Mouse (Mus musculus) v-Abl transformed pro-B cells (cell line): ENCODE measurements around the gene Tagln2.

ENCODE experiments used
- in situ Hi-C, 2 experiments: fragments of 400-800 bp; cut with MboI; formaldehyde crosslinking; loops; one replicate each; pipeline ENCODE4 v1.15.1; 2025; ENCODE audit not compliant: unreplicated experiment in 2 of 2

The Tagln2 gene

DNA sequence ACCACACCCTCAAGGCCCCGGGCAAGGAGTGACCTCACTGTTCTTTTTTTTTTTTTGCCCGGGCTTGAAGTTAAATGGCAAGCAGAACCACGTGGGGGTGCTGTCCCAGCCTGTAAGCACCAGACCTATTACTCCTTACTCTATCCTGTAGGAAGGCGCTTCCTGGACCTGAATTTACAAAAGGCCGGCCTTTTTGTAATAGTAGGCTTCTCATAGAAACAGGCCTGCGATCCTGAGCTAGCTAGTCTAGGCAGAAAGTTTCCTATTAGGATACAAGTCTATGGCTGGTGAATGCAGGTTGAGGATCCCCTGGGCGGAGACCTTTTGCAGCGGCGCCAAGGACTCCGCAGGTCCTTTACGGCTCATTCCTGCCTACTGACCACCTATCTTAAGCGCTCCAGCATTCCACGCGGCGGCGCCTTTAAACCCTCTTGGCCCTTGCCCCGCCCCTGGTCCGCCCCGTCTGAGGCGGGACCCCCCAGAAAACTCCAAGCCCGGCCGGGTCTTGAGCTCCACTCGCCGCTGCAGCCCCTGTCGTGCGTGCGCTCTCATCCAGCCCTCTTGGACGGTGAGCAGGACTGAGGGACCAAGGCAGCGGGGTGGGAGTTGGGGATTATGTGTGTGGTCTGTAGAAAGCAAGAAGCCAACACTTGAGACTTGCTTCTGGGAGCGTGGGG, at the start of gene Tagln2:
Gene Tagln2, plus strand, starts transcription at position 283 of the 677 bp plus-strand sequence.
- in situ Hi-C loops, result loop anchor here (25.0 kb wide), 2 partner anchors 363 to 463 kb away; partner anchors contain the start of genes Dcaf8 (in 2 of the 2), Pex19 (in 2 of the 2) and Vangl2 (in 1 of the 2)

DNA sequence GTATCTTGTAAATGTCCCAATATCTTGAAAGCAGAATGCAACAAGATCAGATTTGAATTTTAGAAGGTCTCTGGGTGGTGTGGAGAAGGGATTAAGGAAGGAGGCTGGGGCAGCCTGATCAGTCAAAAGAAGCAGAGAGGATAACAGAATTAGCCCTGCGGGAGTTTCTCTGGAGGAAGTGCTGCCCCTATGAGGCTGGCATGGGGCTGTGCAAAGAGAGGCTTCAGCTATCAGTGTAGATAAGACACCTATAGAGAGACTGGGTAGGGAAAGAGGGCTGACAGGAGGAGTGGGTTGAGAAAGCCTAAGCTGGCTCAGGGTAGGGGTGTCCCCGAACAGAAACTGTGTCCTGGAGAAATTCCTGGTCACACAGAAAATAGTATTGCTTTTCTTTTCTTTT, 49.6 kb upstream of the Tagln2 start:
- in situ Hi-C loops, result no loop called here

DNA sequence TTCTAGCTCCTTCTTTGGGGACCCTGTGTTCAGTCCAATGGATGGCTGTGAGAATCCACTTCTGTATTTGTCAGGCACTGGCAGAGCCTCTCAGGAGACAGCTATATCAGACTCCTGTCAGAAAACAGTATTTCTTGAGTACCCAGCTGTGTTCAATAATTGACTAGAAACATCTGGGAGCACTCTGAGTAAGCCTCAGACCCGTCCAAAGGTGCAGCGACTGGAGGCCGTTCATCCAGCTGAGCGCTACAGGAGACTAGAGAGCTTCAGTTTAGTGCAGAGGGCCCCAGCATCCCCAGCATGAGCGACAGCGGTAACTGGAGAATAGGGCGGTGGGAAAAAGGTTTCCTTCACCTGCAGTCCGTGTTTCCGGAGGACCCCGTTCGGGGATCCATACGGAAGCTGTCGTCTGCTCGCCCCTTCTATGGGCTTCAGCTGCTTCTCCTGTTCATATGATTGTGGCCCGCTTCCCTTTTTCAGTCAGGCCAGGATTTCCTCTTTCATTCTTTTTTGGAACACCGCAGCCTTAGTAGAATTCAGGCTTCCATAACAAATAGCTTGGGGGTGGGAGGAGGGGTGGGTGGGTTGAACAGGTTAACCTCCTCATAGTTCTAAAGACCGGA, 48.9 kb upstream of the Tagln2 start:
- in situ Hi-C loops, result no loop called here

DNA sequence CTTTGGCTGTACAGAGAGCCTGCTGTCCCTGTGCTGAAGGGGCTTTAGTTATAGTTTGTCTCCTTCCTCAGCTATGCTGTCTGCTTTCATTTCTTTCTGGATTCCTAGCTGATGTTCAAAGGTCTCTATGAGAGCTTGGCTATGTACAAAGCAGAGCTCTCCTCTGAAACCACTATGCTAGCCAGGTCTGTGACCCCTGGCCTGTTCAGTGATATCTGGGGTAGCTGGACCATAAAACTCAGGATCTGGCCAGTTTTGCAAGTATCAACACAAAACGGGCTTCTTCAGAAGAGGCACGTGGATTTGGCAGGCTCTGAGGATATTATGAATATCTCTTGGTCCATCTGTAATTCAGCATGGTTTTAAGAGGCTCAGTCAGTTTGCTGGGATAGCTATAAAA, 46.9 kb upstream of the Tagln2 start:
- in situ Hi-C loops, result no loop called here

DNA sequence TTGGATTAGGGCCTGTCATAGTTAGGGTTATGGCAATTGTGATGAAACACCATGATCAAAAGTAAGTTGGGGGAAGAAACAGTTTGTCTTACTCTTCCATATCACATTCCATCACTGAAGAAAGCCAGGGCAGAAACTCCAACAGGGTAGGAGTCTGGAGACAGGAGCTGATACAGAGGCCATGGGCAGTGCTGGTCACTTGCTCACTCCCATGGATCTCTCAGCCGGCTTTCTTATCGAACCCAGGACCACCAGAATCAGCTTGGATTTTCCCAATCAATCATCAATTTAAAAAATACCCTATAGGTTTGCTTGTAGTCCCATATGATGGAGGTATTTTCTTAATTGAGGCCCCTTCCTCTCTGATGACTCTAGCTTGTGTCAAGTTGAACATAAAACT, 46.0 kb upstream of the Tagln2 start:
- in situ Hi-C loops, result no loop called here

DNA sequence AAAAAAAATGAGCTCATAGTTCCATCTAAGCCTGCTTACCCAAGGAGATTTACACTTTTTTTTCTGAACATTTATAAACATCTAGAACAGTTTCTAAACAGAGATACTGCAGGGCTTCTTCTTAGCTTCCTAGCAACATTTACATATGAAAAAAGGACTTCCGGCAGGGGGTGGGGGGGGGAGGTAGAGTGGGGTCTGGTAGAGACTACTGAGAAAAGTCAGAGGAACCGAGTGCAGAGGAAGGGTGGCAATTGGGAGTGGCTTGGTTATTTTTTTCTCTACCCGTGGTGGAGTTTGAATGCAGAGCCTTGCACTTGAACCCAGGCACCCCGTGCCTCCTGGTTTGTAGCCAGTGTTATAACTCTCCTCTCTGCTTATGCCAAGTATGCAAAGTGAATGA, 44.4 kb upstream of the Tagln2 start:
- in situ Hi-C loops, result no loop called here

DNA sequence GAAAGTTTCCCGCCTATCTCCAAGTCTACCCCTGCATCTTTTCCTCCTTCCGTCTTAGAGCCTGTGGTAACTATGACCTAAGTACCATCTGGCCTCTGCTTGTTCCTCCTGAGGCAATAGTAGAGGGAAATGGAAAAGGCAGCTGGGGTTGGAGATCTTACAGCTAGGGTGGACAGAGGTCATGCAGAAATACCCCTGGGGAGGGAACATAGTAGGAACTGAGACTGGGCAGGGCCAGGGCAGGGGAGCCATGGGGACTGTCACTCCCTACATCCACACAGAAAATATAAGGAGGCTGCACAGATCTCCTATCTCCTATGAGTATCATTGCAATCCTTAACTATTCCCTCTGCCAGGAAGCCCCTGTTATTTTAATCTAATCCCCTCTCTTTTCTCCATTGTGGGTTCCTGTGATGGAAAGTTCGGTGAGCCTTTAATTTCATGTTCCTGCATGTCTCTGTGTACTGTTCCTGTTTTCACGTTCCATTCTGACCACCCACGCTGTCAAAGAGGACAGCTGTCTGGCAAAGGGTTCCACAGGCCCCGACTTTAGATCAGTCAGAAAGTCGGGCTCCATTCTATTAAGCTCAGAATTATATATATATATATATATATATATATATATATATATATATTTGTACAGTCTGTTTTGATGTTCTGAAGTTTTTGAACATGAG, 43.7 kb upstream of the Tagln2 start:
- in situ Hi-C loops, result no loop called here

DNA sequence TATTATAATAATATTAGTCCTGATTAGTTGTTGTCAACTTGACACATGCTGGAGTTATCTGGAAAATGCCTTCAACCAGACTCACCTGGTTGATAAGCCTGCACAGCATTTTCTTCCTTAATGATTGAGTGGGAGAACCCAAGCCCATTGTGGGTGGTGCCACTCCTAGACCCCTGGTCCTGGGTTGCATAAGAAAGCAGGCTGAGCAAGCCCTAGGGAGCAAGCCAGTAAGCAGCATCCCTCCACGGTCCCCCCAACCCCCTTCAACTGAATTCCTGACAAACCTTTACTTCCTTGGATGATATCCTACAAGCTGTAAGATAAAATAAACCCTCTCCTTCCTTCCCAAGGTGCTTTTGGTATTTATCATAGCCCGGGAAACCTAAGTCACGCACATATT, 42.7 kb upstream of the Tagln2 start:
- in situ Hi-C loops, result no loop called here

DNA sequence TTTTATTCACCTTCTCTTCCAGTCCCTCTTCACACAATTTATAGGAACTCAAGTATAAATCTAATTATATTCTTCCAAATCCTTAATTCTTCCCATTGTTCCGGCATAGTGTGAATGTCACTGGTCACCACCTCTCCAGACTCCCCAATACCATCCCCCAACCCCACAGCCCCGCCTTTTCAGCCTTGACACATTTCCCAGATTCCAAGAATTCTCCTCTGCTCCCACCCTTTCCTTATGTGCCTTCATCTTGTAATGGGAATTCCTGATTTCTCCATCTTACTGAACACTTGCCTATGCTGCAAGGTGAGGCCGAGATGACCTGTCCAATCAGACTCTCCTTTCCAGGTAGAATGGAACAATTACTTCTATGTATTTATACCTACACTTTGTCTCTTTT, 41.8 kb upstream of the Tagln2 start:
- in situ Hi-C loops, result no loop called here

DNA sequence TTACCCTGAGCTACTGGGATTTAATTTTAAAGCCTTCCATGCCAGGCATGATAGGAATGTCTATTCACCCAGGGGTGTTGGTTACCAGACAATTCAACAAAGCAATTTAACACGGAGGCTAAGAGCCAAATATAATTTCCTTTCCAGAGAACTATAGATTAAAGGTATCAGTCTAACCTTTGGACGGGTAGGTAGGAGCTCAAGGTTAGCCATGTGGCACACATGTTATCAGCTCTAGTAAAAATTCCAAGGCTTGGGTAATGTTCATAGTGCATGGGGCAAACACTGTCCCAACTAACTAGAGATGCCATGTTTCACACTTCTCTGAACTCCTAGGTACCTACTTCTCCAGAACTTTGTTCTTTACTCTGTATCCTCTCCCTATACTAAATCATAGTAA, 38.2 kb upstream of the Tagln2 start:
- in situ Hi-C loops, result no loop called here

DNA sequence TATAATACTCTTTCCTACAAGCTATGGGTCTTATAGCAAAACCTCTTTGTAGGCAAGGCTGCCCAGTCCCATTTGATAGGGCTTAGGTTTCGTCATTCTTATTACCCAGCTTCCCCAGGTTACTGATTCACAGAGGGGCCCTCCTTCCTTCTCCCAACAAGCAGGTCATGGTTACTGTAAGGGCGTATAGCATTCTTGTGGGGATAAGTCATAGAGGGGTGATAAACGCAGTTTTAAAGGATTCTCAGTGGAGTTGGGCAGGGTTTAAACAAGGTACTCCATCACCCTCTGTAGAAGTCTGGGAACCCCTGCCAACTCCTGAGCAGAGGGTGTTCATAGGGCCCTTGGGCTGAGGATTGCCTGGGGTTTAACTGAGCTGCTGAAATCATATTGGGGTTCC, 37.3 kb upstream of the Tagln2 start:
- in situ Hi-C loops, result no loop called here

DNA sequence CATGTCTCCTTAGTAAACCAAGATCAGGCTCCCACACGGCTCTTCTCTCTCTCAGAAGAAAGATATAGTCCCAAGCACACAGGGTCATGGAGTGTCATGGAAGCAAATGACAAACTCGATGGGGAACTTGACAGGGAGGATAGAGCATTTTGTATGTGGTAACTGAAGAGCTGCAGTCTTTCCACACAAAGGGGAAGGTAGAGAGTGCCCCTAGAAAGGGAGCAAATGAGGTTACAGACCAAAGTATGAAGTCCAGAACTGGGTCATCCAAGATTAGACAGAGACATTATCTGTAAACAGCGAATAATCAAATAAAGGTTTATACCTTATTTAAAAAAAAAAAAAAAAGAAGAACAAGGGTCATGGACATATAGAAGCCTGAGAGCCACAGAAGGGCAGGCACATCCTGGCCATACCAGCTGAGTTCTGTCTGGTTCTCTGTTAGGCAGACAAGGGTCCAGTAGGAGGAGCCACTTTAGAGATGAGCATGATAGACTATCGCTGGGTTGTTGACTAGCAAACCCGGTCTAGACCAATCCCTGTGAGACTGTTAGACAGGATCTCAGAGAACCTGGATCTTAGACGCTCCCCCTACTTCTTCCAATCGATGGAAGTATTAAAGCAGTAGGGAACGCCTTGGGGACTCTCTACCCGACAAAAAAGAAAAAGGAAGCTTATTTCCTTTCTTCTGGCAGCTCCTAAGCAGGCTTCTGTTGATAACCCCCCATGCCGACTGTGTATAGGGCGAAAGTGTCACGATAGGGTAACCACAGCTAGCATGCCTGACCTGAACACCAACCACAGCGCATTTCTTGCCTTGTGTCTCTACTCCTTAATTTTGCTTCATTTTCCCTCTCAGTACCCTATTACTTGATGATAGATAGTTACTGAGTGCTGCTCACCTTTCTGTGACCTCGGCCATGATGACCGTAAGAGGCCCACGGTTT, 36.2 kb upstream of the Tagln2 start:
- in situ Hi-C loops, result no loop called here

DNA sequence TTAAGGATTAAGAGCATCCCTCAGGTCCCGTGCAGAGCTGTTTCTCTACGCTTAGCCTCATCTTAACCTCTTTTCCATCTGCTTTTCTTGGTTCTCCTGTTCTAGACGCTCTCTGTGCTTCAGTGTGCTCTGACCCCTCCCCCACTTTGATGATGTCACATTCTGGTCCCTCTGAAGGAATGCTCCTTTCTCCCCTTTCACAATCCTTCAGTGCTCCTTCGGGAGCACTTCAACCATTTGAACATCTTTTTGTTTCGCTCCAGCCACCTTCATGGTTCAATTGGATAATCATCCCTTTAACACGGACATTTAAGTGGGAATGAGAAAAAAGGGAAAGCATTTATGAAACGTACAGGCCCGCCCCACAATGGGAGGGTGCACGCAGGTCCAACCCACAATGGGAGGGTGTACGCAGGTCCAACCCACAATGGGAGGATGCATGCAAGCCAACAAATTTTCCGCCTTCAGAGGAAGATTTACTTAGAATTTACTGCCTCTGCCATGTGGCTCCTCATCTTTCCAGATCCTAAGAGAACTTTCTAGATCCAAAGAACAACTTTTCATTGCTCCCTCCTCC, 31.5 kb upstream of the Tagln2 start:
- in situ Hi-C loops, result no loop called here

DNA sequence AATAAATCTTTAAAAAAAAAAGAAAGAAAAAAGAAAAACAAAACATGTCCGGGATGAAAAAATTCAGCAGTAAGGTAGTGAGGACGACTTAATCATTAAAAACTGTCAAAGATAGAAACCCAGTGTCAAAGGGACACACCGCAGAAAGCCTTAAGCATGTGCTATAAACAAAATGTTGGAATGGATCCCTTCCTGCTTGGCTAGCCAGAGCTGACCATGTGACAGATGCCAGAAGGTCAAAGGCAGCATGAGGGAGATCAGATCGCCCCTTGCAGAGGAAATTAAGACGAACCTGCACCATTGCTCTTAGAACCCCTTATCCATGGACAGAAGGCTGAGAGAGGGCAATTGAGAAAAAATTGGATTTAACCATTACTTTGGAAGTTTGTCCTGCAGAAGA, 30.5 kb upstream of the Tagln2 start:
- in situ Hi-C loops, result no loop called here

DNA sequence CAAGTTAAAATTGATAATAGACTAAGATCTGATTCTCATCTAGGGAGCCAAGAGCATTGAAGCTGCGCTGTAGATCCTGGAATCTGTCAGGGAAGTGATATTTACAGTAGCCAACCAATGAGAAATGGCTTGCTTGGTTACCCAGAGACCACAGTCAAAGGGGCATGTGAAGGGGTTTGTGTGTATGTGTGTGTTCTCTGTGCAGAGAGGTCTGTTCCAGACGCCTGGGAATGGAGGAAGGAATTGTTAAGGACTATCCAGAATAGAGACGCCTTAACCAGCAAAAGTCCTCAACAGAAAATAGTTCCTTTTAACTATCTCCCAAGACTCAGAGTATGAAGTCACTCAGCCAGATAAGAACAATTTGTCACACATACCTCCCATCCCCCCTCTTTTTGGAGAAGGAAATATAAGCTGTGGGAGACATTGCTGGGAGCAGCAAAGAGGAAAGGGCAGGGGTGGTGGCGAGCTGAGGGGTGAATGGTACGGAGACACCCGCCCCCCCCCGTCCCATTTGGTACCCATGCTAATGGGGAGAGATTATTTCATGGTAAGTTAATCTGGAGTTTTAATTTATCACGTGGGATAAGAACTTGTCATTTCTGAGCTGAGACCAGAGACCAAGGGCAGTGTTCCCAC, 29.9 kb upstream of the Tagln2 start:
- in situ Hi-C loops, result no loop called here

DNA sequence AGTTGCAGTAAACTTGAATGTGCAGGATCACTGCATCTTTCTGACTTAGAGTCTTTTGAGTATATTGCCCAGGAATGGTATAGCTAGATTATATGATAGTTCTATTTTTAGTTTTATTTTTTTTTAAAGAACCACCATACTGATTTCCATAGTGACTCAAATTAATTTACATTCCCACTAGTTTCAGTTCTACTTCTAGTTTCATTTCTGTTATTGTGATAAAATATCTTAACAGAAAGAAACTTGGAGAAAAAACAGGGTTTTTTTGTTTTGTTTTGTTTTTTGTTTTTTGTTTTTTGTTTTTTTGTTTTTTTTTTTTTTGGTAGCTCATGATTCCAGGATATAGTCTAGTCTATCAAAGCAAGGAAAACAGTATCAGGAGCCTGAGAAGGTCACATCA, 26.9 kb upstream of the Tagln2 start:
- in situ Hi-C loops, result no loop called here

DNA sequence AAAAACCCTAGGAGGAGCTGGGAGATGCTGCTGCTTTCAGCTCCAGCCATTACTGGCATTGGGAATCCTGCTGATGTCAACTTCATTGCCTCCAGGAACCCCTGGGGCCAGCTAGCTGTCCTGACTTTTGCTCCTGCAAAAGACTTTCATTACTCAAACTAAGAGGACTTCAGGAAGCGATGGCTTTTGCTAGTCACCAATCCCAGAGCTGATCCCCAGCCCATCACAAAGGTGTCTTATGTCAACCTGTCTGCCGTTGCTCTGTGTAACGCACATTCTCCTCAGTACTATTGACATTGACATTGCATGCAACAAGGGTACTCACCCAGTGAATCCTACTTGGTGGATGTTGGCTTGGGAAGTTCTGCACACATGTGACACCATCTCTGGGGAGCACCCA, 25.7 kb upstream of the Tagln2 start:
- in situ Hi-C loops, result no loop called here

DNA sequence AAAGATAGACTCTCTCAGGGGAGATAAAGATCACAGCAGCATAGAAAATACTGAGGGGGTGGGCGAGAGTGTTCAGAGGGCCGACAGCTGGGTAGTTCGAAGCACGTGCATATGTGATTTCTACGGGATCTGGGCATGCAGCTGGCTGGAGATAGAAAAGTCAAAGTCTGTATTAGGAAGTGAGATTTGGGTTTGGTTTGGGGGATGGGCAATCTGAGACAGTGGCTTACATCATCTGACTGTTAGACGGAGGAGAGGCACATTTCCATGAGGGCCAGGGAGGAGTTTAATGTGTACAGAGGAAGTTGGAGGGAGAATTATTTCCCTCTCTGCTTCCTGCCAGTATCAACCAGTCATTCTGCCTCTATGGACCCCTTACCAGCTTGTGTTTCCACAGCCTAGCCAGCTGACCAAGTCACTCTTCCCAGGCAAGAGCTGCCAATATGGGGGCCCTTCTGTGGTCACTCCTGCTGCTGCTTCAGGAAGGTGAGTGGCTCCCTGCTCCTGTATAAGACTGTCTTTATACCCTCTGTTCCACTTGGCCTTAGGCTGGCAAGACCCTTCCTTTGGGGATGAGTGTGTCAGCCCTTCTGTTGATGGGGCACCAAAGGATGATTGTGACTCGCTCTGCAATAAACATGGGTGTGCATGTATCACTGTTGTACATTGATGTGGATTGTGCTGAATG, 24.6 kb upstream of the Tagln2 start, which contains the start of gene Slamf9:
Gene Slamf9, plus strand, starts transcription at position 305 of the 688 bp plus-strand sequence.
- in situ Hi-C loops, result loop anchor here in 1 of 2 experiments (25.0 kb wide), 1 partner anchor 438 kb away; the partner anchor contains the start of gene Vangl2

DNA sequence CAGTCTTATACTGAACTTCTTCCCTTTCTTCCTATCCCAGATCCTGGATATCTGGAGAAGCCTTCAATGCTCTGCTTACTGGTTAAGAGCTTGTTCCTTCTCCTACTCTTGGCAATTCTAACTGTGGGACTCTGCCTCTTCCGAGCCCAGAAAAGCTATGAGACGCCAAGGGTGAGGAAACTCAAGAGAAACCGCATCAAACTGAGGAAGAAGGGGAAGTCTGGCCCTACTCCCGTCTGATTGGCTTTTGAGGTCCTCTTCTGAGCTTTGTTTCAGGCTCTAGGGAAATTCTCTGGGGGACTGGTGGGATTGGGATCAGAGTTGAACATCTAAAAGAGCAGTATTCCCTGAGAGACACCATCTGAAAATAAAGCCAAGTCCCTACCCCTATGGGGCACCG, 21.8 kb upstream of the Tagln2 start:
- in situ Hi-C loops, result loop anchor here in 1 of 2 experiments (25.0 kb wide), 1 partner anchor 441 kb away; the partner anchor contains the start of gene Vangl2
